Mouse (Mus musculus): ENCODE results near the gene Olfr1344.
A peak's percentile ranks its signal among the peaks of the same experiment; 100 is the strongest.

The Olfr1344 gene

DNA sequence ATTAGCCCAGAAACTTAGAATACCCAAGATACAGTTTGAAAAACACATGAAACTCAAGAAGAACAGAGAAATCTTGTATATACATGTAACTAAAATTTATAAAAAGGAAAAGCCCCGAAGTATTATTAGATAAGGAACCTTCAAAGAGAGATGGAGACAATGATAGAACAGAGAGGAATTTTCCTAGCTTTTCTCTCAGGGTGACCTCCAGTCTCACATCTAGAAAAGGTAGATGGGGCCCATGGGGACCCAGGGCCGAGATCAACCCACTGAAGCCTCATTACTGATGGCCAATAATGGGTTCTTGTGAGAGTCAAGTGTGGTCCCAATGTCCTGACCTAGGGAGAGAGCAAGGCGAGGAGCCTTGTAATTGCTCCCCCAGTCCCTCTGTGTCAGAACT is at the start of gene Olfr1344:
Gene Olfr1344, plus strand, starts transcription at position 301 of the 400 bp plus-strand sequence.
- TF ChIP-seq GATA4 (IDR thresholded peaks at IDR 0.05; ENCODE audit: insufficient replicate concordance, low read length) = no peak

DNA sequence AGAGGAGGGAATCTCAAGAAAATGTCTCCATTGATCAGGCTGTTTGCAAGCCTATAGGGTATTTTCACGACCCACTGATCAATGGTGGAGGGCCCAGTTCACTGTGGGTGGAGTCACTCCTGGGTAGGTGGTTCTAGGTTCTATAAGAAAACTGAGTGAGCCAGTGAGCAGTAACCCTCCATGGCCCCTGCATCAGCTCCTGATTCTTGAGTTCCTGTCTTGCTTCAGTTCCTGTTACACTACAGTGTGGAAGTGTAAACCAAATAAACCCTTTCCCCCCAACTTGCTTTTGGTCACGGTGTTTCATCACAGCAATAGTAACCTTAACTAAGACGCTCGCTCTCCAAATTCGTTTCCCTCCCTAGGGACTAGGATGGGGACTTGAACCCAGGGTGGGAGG is 49.5 kb upstream of the Olfr1344 start:
- no peak for TF ChIP-seq GATA4 (IDR thresholded peaks at IDR 0.05; ENCODE audit: insufficient replicate concordance, low read length)

- TF ChIP-seq GATA4 (IDR thresholded peaks at IDR 0.05; ENCODE audit: insufficient replicate concordance, low read length) = no peak
Observed at GRCm38 (mm10) chr7:6389449-6389848, 49.0 kb upstream of the Olfr1344 start.

DNA sequence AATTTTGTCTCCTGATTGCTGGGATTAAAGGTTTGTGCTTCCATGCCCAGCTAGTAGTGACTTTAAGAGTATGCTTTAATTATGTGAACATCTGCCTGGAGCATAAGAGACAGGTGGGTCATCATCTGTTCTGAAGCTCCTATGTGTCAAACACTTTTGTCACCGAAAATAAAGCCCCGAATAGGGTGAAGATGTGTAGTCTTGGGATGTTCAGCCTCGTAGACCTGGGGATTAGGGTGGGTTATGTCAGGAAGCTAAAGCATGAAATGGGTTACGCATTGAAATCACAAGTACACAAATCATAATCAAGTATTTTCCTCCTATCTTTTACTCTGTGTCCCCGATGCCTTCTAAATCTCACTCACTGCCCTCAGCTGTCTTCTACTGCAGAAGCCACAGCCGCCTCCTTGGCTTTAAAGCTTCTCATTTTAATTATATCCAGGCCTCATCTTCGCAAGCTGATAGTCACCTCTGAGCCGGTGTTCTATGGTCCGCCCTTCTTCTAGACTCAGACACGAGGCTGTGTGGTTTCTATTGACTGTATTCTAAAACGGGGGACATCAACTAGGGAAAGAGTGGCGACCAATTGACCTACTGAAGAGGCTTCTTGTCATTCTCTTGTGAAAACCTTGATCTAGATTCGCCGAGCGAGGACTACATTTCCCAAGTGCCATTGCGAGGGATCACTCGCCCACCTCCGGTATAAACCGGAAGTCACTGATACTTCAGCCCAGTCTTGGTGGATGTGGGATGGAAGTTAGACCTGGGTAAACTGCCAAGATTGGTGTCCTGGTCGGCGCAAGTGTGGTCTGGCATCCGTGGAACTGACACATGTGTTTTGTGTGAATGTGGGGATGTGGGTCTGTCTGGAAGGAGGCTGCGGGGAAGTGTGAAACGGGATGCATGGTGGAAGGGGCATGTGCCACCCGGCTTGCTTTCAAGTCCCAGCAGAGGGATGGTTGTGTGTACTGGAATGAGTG is 40.2 kb upstream of the Olfr1344 start, which contains the start of gene Smim17:
Gene Smim17, plus strand, starts transcription at position 720 of the 980 bp plus-strand sequence.
- no peak for TF ChIP-seq GATA4 (IDR thresholded peaks at IDR 0.05; ENCODE audit: insufficient replicate concordance, low read length)

DNA sequence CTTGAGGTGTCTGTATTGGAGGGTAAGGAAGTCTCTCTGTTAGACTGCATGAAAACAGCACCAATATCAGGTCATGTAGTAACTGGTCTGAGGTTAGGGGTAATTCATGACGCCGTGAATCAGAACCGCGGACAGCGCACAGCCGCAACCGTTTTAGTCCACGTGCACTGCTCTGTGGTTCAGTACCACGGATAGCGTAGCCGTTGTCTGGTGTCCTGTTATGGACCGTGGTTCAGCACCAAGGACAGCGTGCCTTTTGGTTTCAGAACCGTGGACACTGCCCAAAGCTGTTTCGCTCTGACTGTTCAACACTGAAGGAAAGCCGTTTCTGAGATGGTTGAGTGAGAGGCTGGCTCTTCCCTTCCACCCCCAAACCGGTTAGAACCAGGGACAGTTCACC is 28.4 kb upstream of the Olfr1344 start, which contains the start of gene Gm20715:
Gene Gm20715, plus strand, starts transcription at position 235 of the 400 bp plus-strand sequence.
- TF ChIP-seq GATA4 (IDR thresholded peaks at IDR 0.05; ENCODE audit: insufficient replicate concordance, low read length) = peak; percentile 71; the same call in 1 of the 2 replicates

GRCm38 (mm10) chr7:6414626-6415441 is 23.7 kb upstream of the Olfr1344 start:
- no peak for TF ChIP-seq GATA4 (IDR thresholded peaks at IDR 0.05; ENCODE audit: insufficient replicate concordance, low read length)

DNA sequence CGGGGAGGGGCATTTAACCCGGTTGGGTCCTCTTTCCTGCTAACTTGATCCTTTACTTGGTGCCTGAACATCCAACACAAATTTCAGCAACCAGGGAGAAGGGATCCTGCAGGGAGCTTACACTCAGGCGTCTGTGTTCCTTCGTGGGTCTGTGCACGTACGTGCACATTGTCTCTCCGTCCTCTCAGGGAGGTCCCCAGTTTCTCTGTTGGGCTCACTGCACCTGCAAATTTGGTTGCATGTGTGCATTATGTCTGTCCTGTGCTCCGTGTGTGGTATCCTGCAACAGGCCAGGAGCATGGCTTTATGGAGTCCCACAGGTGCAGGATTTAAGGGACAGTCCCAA is 23.1 kb upstream of the Olfr1344 start:
- no peak for TF ChIP-seq GATA4 (IDR thresholded peaks at IDR 0.05; ENCODE audit: insufficient replicate concordance, low read length)

DNA sequence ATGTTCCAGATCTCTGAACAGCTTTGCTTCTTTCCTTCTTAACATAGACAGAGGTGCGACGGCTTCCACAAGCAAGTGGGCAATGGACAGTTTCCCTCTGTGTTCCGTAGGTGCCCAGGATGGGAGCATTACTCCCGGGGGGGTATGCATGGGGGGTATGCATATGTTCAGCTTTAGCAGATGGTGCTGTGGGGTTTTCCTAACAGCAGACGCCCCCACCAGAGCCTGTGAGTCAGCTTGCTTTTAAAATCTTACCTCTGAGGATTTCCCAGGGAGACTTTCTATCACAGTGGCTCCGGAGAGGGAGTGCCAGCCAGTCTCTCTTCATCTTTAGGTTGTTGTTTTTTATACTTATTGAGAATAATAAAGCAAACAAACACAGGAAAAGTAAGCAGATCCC is 18.6 kb upstream of the Olfr1344 start:
- no peak for TF ChIP-seq GATA4 (IDR thresholded peaks at IDR 0.05; ENCODE audit: insufficient replicate concordance, low read length)

- TF ChIP-seq GATA4 (IDR thresholded peaks at IDR 0.05; ENCODE audit: insufficient replicate concordance, low read length) = no peak
Observed at GRCm38 (mm10) chr7:6429381-6429780, 9.1 kb upstream of the Olfr1344 start.

GRCm38 (mm10) chr7:6430342-6430741 is 8.1 kb upstream of the Olfr1344 start:
- TF ChIP-seq GATA4 (IDR thresholded peaks at IDR 0.05; ENCODE audit: insufficient replicate concordance, low read length) = no peak

DNA sequence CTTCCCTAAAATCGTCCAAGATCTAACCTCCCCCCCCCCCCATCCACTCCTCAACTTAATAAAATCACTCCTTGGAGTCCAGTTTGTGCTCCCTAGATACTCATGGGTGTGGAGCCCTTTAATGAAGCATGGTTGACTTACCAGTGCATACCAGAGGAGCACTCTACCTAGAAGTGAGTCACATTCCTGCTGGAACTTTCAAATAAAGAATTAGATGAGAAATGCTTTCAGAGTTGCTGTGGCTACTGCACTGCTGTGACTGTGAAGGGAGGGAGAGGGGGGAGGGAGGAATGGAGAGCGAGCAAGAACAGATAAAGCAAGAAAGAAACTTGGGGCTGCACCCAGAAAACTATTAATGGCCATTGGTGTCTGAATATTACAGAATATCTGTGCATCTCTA is 2.7 kb downstream of the Olfr1344 start:
- no peak for TF ChIP-seq GATA4 (IDR thresholded peaks at IDR 0.05; ENCODE audit: insufficient replicate concordance, low read length)

GRCm38 (mm10) chr7:6447771-6448170 is 9.3 kb downstream of the Olfr1344 start:
- no peak for TF ChIP-seq GATA4 (IDR thresholded peaks at IDR 0.05; ENCODE audit: insufficient replicate concordance, low read length)

GRCm38 (mm10) chr7:6455868-6456267 is 17.4 kb downstream of the Olfr1344 start, which contains the start of gene Olfr1336:
TSS of gene Olfr1336 (plus strand) at chr7:6456168.
- no peak for TF ChIP-seq GATA4 (IDR thresholded peaks at IDR 0.05; ENCODE audit: insufficient replicate concordance, low read length)

DNA sequence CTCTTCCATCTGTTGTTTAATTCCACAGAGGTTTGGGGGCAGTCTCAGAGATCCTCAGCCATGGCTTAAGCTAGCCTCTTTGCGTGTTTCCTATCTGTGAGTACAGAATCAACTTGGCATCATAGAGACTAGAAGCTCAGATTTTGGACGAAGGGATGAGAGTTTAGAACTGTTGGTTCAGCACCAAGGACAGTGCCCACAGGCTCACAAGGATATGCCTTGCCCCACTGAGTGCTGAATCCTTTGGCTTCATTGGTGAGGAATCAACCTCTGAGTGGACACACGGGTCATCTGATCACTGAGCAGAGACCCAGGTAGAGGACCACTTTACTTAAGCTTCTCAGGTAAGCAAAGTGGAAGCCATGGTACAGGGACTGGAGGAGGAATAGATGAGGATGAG is 17.9 kb downstream of the Olfr1344 start:
- no peak for TF ChIP-seq GATA4 (IDR thresholded peaks at IDR 0.05; ENCODE audit: insufficient replicate concordance, low read length)

DNA sequence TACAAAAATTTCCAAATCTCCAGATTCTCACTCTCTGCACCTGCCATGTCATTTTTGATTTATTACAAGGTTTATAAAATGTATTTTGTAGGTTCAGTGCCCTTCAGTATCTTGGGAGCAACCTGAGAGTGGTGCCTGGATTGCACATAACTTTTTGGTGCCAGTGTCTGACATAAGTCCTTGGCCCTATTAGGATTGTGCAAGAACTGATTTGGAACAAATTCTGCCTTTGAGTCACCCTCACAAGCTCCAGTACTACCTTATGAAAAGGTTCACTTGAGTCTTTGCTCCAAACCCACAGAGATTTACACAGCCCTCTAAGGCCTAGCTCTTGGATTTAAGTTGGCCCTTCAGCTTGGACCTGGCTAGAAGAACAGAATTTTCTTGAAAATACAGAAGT is 28.5 kb downstream of the Olfr1344 start, which contains the start of gene Olfr1346:
Gene Olfr1346, plus strand, starts transcription at position 151 of the 400 bp plus-strand sequence.
- TF ChIP-seq GATA4 (IDR thresholded peaks at IDR 0.05; ENCODE audit: insufficient replicate concordance, low read length) = no peak
